Mouse (Mus musculus): Measurements from ENCODE around the gene Xpr1.

DNA sequence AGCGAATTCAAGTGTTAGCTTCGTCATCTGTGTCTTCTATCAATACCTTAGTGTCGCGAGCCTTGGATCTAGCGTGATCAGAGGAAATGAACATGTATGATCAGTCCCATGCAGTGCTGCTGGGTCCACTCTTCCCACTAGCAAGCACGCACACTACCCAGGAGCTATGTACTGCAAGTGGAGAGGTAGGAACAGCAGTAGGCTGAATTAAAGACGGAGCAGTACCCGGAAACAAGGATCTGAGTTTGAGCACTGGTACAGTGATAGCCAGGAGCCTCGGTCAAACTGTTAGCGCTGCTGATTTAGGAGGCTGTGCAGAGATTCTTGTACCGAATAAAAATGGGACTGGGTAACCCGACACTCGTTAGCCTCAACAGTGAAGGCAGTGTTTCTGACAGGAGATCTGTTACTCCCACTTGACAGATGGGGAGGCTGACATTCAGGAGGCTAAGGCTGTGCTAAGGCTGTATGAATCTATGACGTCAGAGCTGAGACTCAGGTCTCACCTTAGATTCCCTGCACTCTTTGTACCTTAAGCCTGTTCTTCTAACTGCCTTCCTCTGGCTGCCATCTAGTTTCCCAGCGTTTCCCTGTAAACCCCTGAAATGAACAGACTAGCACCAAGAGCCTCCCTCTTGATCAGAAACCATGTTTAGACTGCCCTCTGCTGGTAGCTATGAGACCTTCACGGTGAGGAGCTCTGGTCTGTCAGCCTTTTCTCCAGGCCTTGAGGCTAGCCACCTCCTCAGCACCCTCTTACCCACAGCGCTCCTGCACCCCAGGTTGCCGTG lies 136.0 kb downstream of the Xpr1 start:
- TF ChIP-seq CTCF (IDR thresholded peaks at IDR 0.05; ENCODE audit: insufficient read depth, low read depth, low read length) (no peak), POLR2A (IDR thresholded peaks at IDR 0.05; ENCODE audit: insufficient read depth, low read depth, low read length) (no peak)

Measured in olfactory bulb, adult 2 months (tissue).